Comparison of ENCODE assay signal across 10 mouse cellular contexts in the genomic region with DNA sequence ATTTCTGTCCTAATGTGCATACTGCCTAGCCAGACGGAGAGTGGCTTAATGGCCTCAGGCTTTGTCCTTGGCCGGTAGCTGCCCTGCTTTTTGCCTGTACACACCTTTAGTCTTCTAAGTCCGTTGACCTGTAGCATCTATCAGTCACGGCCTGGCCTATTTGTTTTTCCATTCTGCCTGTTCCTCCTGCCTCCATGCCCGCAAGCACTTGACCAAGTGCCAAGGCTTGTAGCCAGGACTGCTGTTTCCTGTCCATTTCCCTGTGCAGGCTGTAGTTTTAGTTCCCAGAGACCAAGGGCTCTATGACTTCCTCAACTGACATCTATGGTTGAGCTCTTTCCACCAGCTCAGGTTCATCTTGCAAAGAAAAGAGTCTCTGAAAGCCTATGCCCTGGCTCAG.
A peak's percentile ranks its signal among the peaks of the same experiment; 100 is the strongest.
DNase-seq lines count a peak whose midpoint lies in the region; ATAC-seq and TF ChIP-seq lines count a peak whose summit lies in the region.
"Had no signal": no experiment of that assay in that cellular context is flagged by ENCODE, and none has a peak within 500 bp of the region (broad histone marks: within the 10 kb centered on the region; RNA-seq: fewer than 3 reads in every experiment).

No protein-coding gene starts in this region.

- peaks cover 20% of the 10 kb centered on the region; the same call in 1 of the 2 replicates for H3K4me1 ChIP-seq in heart, embryonic 10.5 days
- peaks cover 28% of the 10 kb centered on the region for H3K4me1 ChIP-seq in heart, embryonic 12.5 days (replicated peaks)
- no peaks in the 10 kb centered on the region for H3K4me1 ChIP-seq in forebrain, embryonic 13.5 days
- H3K4me1 ChIP-seq: neural tube, embryonic 12.5 days had no signal

- 70% methylated on average over 5 of the region's 5 CpGs for WGBS in heart, embryonic 10.5 days
- 68% methylated on average over 5 of the region's 5 CpGs for WGBS in heart, embryonic 12.5 days
- WGBS in forebrain, embryonic 13.5 days, result 89% methylated on average over 5 of the region's 5 CpGs

- ATAC-seq in heart, embryonic 12.5 days (ENCODE audit: insufficient number of reproducible peaks, low FRiP score), result 0 out of 2 replicates have a peak, but pooled peaks have one; percentile 42
- ATAC-seq in erythroid progenitor cell, adult 5-6 weeks (replicated peaks; ENCODE audit: low FRiP score, poor library complexity, severe bottlenecking), result no peak
- ATAC-seq in forebrain, embryonic 13.5 days, result no peak

- peak; percentile 96 for DNase-seq in heart, adult 11 months
- no peak for DNase-seq in heart, embryonic 10.5 days (ENCODE audit: low spot score)
- DNase-seq in brain, adult 2 months (ENCODE audit: low read depth, low spot score), result peak; percentile 72
- peak; percentile 57 to 71 for DNase-seq in lung, adult 18-20 months
- DNase-seq in left cerebral cortex, adult 2 months (ENCODE audit: extremely low spot score in 1 of 2, low spot score in 2 of 2), result no peak

- no peaks in the 10 kb centered on the region for H3K36me3 ChIP-seq in heart, embryonic 10.5 days
- H3K36me3 ChIP-seq in heart, embryonic 12.5 days, result no peaks in the 10 kb centered on the region
- no peaks in the 10 kb centered on the region for H3K36me3 ChIP-seq in forebrain, embryonic 13.5 days (ENCODE audit: poor library complexity, severe bottlenecking)
- H3K36me3 ChIP-seq: limb, embryonic 13.5 days; neural tube, embryonic 12.5 days had no signal

- H3K4me2 ChIP-seq in heart, embryonic 12.5 days, result no peak overlapping the region
- H3K4me2 ChIP-seq in forebrain, embryonic 13.5 days, result no peak overlapping the region
- H3K4me2 ChIP-seq: limb, embryonic 13.5 days; neural tube, embryonic 12.5 days had no signal

- H3K27me3 ChIP-seq in heart, embryonic 10.5 days (ENCODE audit: insufficient read depth, poor library complexity, severe bottlenecking), result 0 out of 2 replicates have a peak, but pooled peaks cover 4% of the 10 kb centered on the region
- H3K27me3 ChIP-seq in heart, embryonic 12.5 days (replicated peaks), result no peaks in the 10 kb centered on the region
- H3K27me3 ChIP-seq in forebrain, embryonic 13.5 days, result no peaks in the 10 kb centered on the region
- H3K27me3 ChIP-seq: neural tube, embryonic 12.5 days had no signal

- H3K9ac ChIP-seq in heart, embryonic 12.5 days, result no peak overlapping the region
- no peak overlapping the region for H3K9ac ChIP-seq in forebrain, embryonic 13.5 days
- H3K9ac ChIP-seq: limb, embryonic 13.5 days; neural tube, embryonic 12.5 days had no signal

- no peaks in the 10 kb centered on the region for H3K9me3 ChIP-seq in heart, embryonic 10.5 days
- no peaks in the 10 kb centered on the region for H3K9me3 ChIP-seq in heart, embryonic 12.5 days (replicated peaks)
- no peaks in the 10 kb centered on the region for H3K9me3 ChIP-seq in forebrain, embryonic 13.5 days (replicated peaks)
- H3K9me3 ChIP-seq: limb, embryonic 13.5 days; neural tube, embryonic 12.5 days had no signal

- no peak overlapping the region for H3K27ac ChIP-seq in heart, embryonic 10.5 days
- H3K27ac ChIP-seq in heart, embryonic 12.5 days (ENCODE audit: poor library complexity, severe bottlenecking), result peak overlapping the region; percentile 50; the same call in 1 of the 2 replicates
- H3K27ac ChIP-seq in forebrain, embryonic 13.5 days, result no peak overlapping the region
- no peak overlapping the region for H3K27ac ChIP-seq in left cerebral cortex, adult 2 months
- H3K27ac ChIP-seq: limb, embryonic 13.5 days; neural tube, embryonic 12.5 days had no signal

- no peak overlapping the region for H3K4me3 ChIP-seq in heart, embryonic 10.5 days
- H3K4me3 ChIP-seq in heart, embryonic 12.5 days, result no peak overlapping the region
- no peak overlapping the region for H3K4me3 ChIP-seq in forebrain, embryonic 13.5 days
- no peak overlapping the region for H3K4me3 ChIP-seq in left cerebral cortex, adult 2 months
- H3K4me3 ChIP-seq: limb, embryonic 13.5 days; neural tube, embryonic 12.5 days had no signal

- intact Hi-C loops in left cerebral cortex, adult 2 months (cut with DNase I), result no loop called here

- TF ChIP-seq CTCF in left cerebral cortex, adult 2 months (IDR thresholded peaks at IDR 0.05), result no peak

Comparison
In these comparisons a context has a peak if more than half of its experiments do, and no peak if none do; other contexts are left out.
1. DNase-seq: peak in heart, adult 11 months (single experiment), brain, adult 2 months (single experiment) and lung, adult 18-20 months (2 of 2); none in heart, embryonic 10.5 days (single experiment) and left cerebral cortex, adult 2 months (0 of 2).